Mouse (Mus musculus) T-helper 1 cell (primary cell): ENCODE measurements around the gene Sdc3.

Experiments
- in situ Hi-C: fragments of 300-600 bp; cut with MboI, MseI; formaldehyde crosslinking; loops from one replicate; pipeline ENCODE4 v1.15.1; 2025; ENCODE audit warnings: high pct_unique_total_duplicates

Gene Sdc3

GRCm38 (mm10) chr4:130873440-130873839 is 81.1 kb downstream of the Sdc3 start:
- in situ Hi-C loops = loop anchor here (25.0 kb wide), 1 partner anchor 486 kb away; no protein-coding TSS in a partner anchor

- in situ Hi-C loops = loop anchor here (25.0 kb wide), 1 partner anchor 487 kb away; no protein-coding TSS in a partner anchor
Observed at GRCm38 (mm10) chr4:130874601-130875000, 82.3 kb downstream of the Sdc3 start.
